Mouse (Mus musculus) urinary bladder, adult 18-20 months (tissue): ENCODE results near the gene Fxr1.
"Not testable (repeated sequence)": the region's sequence is repeated elsewhere in the genome, so short reads cannot be mapped to it uniquely, and the experiment has no call there.

Source experiments
- DNase-seq, 2 experiments: peaks; one replicate each; pipeline ENCODE4 v3.0.0; 2022; ENCODE audit warnings: low spot score in 2 of 2, mixed read lengths in 2 of 2

Fxr1 gene

GRCm38 (mm10) chr3:34062352-34062751 lies 42.6 kb downstream of the Fxr1 start:
- DNase-seq = no peak

GRCm38 (mm10) chr3:34068943-34069342 lies 49.2 kb downstream of the Fxr1 start:
- DNase-seq = not testable (repeated sequence)

GRCm38 (mm10) chr3:34072726-34073125 lies 53.0 kb downstream of the Fxr1 start:
- no peak for DNase-seq

GRCm38 (mm10) chr3:34076058-34076759 lies 56.5 kb downstream of the Fxr1 start:
- DNase-seq = no peak

GRCm38 (mm10) chr3:34080900-34081662 lies 61.3 kb downstream of the Fxr1 start, which contains the start of gene Dnajc19:
Dnajc19 (minus strand) TSS chr3:34081321.
- DNase-seq = peak; percentile 88 to 97

GRCm38 (mm10) chr3:34081929-34082328 lies 62.2 kb downstream of the Fxr1 start:
- DNase-seq = no peak

- DNase-seq = no peak
These were observed 63.9 kb downstream of the Fxr1 start for GRCm38 (mm10) chr3:34083655-34084054.

GRCm38 (mm10) chr3:34102891-34103290 lies 83.1 kb downstream of the Fxr1 start:
- no peak for DNase-seq

GRCm38 (mm10) chr3:34103902-34104672 lies 84.3 kb downstream of the Fxr1 start:
- no peak for DNase-seq

- no peak for DNase-seq
These were observed 86.7 kb downstream of the Fxr1 start for GRCm38 (mm10) chr3:34106421-34106820.

- no peak for DNase-seq
These were observed 87.9 kb downstream of the Fxr1 start for GRCm38 (mm10) chr3:34107631-34108030.

- no peak for DNase-seq
These were observed 92.4 kb downstream of the Fxr1 start for GRCm38 (mm10) chr3:34111941-34112685.

GRCm38 (mm10) chr3:34115806-34116205 lies 96.1 kb downstream of the Fxr1 start:
- DNase-seq = no peak

- no peak for DNase-seq
These were observed 100.1 kb downstream of the Fxr1 start for GRCm38 (mm10) chr3:34119869-34120268.
